Mouse (Mus musculus): Measurements from ENCODE around the gene Nodal.

- TF ChIP-seq POLR2A (IDR thresholded peaks at IDR 0.05; ENCODE audit: borderline replicate concordance, control insufficient read depth, low read depth, low read length) (no peak), CTCF (IDR thresholded peaks at IDR 0.05; ENCODE audit: control insufficient read depth, insufficient read depth, low read length) (no peak)
Observed at GRCm38 (mm10) chr10:61381823-61382222, 35.9 kb upstream of the Nodal start.
